Mouse (Mus musculus): Measurements from ENCODE around the gene Pipox.

DNA sequence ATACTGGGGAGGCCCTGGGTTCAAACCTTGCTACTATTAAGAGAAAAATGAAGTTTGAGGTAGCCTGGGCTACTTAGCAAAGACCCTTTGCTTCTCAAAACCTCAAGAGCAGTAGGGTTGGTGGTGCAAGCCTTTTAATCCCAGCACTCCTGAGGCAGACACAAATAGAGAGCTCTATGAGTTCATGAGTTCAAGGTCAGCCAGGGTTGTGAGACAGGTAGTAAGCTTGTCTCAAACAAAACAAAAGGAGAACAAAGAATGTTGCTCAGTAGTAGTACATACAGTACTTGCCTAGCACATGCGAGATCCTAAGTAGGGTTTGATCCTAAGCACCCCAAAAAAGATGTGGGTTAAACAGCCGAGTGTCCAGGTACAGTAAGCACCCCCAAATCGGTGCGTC, 22.8 kb upstream of the Pipox start:
- TF ChIP-seq POLR2A (IDR thresholded peaks at IDR 0.05; ENCODE audit: control insufficient read depth, low read depth, low read length) (no peak), CTCF (IDR thresholded peaks at IDR 0.05; ENCODE audit: control insufficient read depth, insufficient read depth, insufficient replicate concordance, low read depth, low read length) (no peak)
